Mouse (Mus musculus) midbrain, embryonic 10.5 days (tissue): ENCODE data around the gene Nacc2. TPM values are rescaled to one million over a fixed set of nuclear protein-coding genes. Genes with fewer than 3 reads are reported as not detected.

ENCODE experiments used
- DNase-seq: peaks from one replicate; pipeline ENCODE4 v3.0.0-alpha.2; 2017; ENCODE audit warnings: low spot score
- H3K27ac ChIP-seq: fragments of 300-500 bp; sonication (generic); replicated peaks from 2 replicates; pipeline ENCODE4 v1.5.1; 2016; ENCODE audit warnings: mild to moderate bottlenecking
- H3K27me3 ChIP-seq: fragments of 300-500 bp; sonication (generic); 2 replicates; pipeline ENCODE4 v1.6.1; 2016; ENCODE audit warnings: low read depth, mild to moderate bottlenecking; ENCODE audit not compliant: poor library complexity, severe bottlenecking
- H3K36me3 ChIP-seq: fragments of 300-500 bp; sonication (generic); 2 replicates; pipeline ENCODE4 v1.6.1; 2016; ENCODE audit warnings: mild to moderate bottlenecking, moderate library complexity
- H3K4me1 ChIP-seq: fragments of 300-500 bp; sonication (generic); 2 replicates; pipeline ENCODE4 v1.6.1; 2016
- H3K4me3 ChIP-seq: fragments of 300-500 bp; sonication (generic); 2 replicates; pipeline ENCODE4 v1.5.1; 2016; ENCODE audit warnings: mild to moderate bottlenecking, moderate library complexity
- H3K9me3 ChIP-seq: fragments of 300-500 bp; sonication (generic); replicated peaks from 2 replicates; pipeline ENCODE4 v1.6.1; 2016; ENCODE audit warnings: mild to moderate bottlenecking
- WGBS: fragments of 180-500 bp; shearing (Covaris S2); methylation state at CpG from one replicate; pipeline ENCODE4 v1.1.7; 2016; 5-methylcytosine and 5-hydroxymethylcytosine counted together
- polyA plus RNA-seq: library from polyadenylated mRNA; unstranded; fragments of >200 nt; fragmentation: Nextera tagmentation; extraction: Ambion mirVana; gene quantifications from 2 replicates; pipeline ENCODE4 v1.2.1, GENCODE M21; 2016

The Nacc2 gene
- polyA plus RNA-seq = 4.3 and 5.6 TPM in 2 replicates

- no peak for DNase-seq
- Histone ChIP-seq H3K4me3 (peak within 1 kb of the TSS; percentile 83), H3K4me1 (peaks cover 32% of the 10 kb centered on the region), H3K36me3 (no peaks in the 10 kb centered on the region), H3K27ac (peak within 1 kb of the TSS; percentile 70), H3K27me3 (peaks cover 71% of the 10 kb centered on the region), H3K9me3 (no peaks in the 10 kb centered on the region)
- WGBS = 26% methylated on average over 9 of the region's 9 CpGs
Observed at GRCm38 (mm10) chr2:26123079-26123648, at the start of gene Nacc2. Gene Nacc2, minus strand, starts transcription at chr2:26123220.

- no peaks in the 10 kb centered on the region for H3K9me3 ChIP-seq
- peaks cover 55% of the 10 kb centered on the region for H3K4me1 ChIP-seq
- H3K27ac ChIP-seq = no peak overlapping the region
- WGBS = 79% methylated on average over 2 of the region's 2 CpGs
- H3K36me3 ChIP-seq = no peaks in the 10 kb centered on the region
- H3K27me3 ChIP-seq = peaks cover 16% of the 10 kb centered on the region; the same call in 1 of the 2 replicates
- DNase-seq = no peak
- no peak overlapping the region for H3K4me3 ChIP-seq
Observed at GRCm38 (mm10) chr2:26172166-26172565, 49.1 kb upstream of the Nacc2 start.

- H3K4me1 ChIP-seq = peaks cover 37% of the 10 kb centered on the region
- H3K27ac ChIP-seq = peak overlapping the region; percentile 0; the same call in 1 of the 2 replicates
- DNase-seq = no peak
- H3K27me3 ChIP-seq = peaks cover 16% of the 10 kb centered on the region; the same call in 1 of the 2 replicates
- H3K36me3 ChIP-seq = no peaks in the 10 kb centered on the region
- 67% methylated on average over 2 of the region's 2 CpGs for WGBS
- H3K4me3 ChIP-seq = no peak overlapping the region
- H3K9me3 ChIP-seq = no peaks in the 10 kb centered on the region
Observed at GRCm38 (mm10) chr2:26170376-26170775, 47.4 kb upstream of the Nacc2 start.

GRCm38 (mm10) chr2:26168843-26169579, 46.0 kb upstream of the Nacc2 start:
- DNase-seq = peak; percentile 34
- H3K27ac ChIP-seq = peak overlapping the region; percentile 69
- peaks cover 32% of the 10 kb centered on the region for H3K4me1 ChIP-seq
- WGBS = 40% methylated on average over 11 of the region's 11 CpGs
- H3K27me3 ChIP-seq = peaks cover 16% of the 10 kb centered on the region; the same call in 1 of the 2 replicates
- no peaks in the 10 kb centered on the region for H3K9me3 ChIP-seq
- no peak overlapping the region for H3K4me3 ChIP-seq
- H3K36me3 ChIP-seq = no peaks in the 10 kb centered on the region

- H3K27ac ChIP-seq = no peak overlapping the region
- H3K4me3 ChIP-seq = no peak overlapping the region
- no peaks in the 10 kb centered on the region for H3K9me3 ChIP-seq
- peaks cover 41% of the 10 kb centered on the region for H3K4me1 ChIP-seq
- no peaks in the 10 kb centered on the region for H3K36me3 ChIP-seq
- WGBS = 89% methylated on average over 3 of the region's 3 CpGs
- DNase-seq = no peak
- peaks cover 16% of the 10 kb centered on the region; the same call in 1 of the 2 replicates for H3K27me3 ChIP-seq
Observed at GRCm38 (mm10) chr2:26166890-26167289, 43.9 kb upstream of the Nacc2 start.

GRCm38 (mm10) chr2:26158064-26158463, 35.0 kb upstream of the Nacc2 start:
- no peak for DNase-seq
- H3K9me3 ChIP-seq = no peaks in the 10 kb centered on the region
- WGBS = 85% methylated on average over 9 of the region's 9 CpGs

GRCm38 (mm10) chr2:26156191-26156977, 33.4 kb upstream of the Nacc2 start:
- Histone ChIP-seq H3K9me3 (no peaks in the 10 kb centered on the region), H3K4me1 (peaks cover 16% of the 10 kb centered on the region), H3K27me3 (no peaks in the 10 kb centered on the region), H3K27ac (no peak overlapping the region), H3K36me3 (no peaks in the 10 kb centered on the region), H3K4me3 (no peak overlapping the region)
- no peak for DNase-seq
- WGBS = 79% methylated on average over 10 of the region's 10 CpGs

More at GRCm38 (mm10) chr2:26158064-26158463, 35.0 kb upstream of the Nacc2 start:
- no peaks in the 10 kb centered on the region for H3K27me3 ChIP-seq
- no peak overlapping the region; the same call in 1 of the 2 replicates for H3K27ac ChIP-seq
- H3K4me3 ChIP-seq = no peak overlapping the region
- no peaks in the 10 kb centered on the region for H3K36me3 ChIP-seq
- peaks cover 18% of the 10 kb centered on the region for H3K4me1 ChIP-seq

GRCm38 (mm10) chr2:26155737-26156136, 32.7 kb upstream of the Nacc2 start:
- Histone ChIP-seq H3K27me3 (no peaks in the 10 kb centered on the region), H3K36me3 (no peaks in the 10 kb centered on the region), H3K9me3 (no peaks in the 10 kb centered on the region), H3K4me1 (peaks cover 16% of the 10 kb centered on the region), H3K27ac (no peak overlapping the region), H3K4me3 (no peak overlapping the region)
- no peak for DNase-seq
- WGBS = 74% methylated on average over 3 of the region's 3 CpGs

GRCm38 (mm10) chr2:26154586-26154985, 31.6 kb upstream of the Nacc2 start:
- Histone ChIP-seq H3K27me3 (no peaks in the 10 kb centered on the region), H3K36me3 (no peaks in the 10 kb centered on the region), H3K27ac (no peak overlapping the region), H3K4me1 (peaks cover 16% of the 10 kb centered on the region), H3K9me3 (no peaks in the 10 kb centered on the region), H3K4me3 (no peak overlapping the region)
- WGBS = 70% methylated on average over 5 of the region's 5 CpGs
- DNase-seq = no peak

- no peak overlapping the region for H3K27ac ChIP-seq
- no peaks in the 10 kb centered on the region for H3K27me3 ChIP-seq
- H3K9me3 ChIP-seq = no peaks in the 10 kb centered on the region
- peaks cover 16% of the 10 kb centered on the region for H3K4me1 ChIP-seq
- 4% methylated on average over 4 of the region's 4 CpGs for WGBS
- H3K4me3 ChIP-seq = no peak overlapping the region
- H3K36me3 ChIP-seq = no peaks in the 10 kb centered on the region
- DNase-seq = peak; percentile 40
Observed at GRCm38 (mm10) chr2:26153909-26154340, 30.9 kb upstream of the Nacc2 start.

- WGBS = 34% methylated on average over 4 of the region's 4 CpGs
Observed at GRCm38 (mm10) chr2:26153295-26153694, 30.3 kb upstream of the Nacc2 start.

GRCm38 (mm10) chr2:26147706-26148370, 24.8 kb upstream of the Nacc2 start:
- H3K36me3 ChIP-seq = no peaks in the 10 kb centered on the region
- peaks cover 4% of the 10 kb centered on the region; the same call in 1 of the 2 replicates for H3K4me1 ChIP-seq
- no peaks in the 10 kb centered on the region for H3K9me3 ChIP-seq
- H3K4me3 ChIP-seq = no peak overlapping the region
- DNase-seq = no peak
- no peaks in the 10 kb centered on the region for H3K27me3 ChIP-seq
- no peak overlapping the region for H3K27ac ChIP-seq
- WGBS = 74% methylated on average over 7 of the region's 7 CpGs

More at GRCm38 (mm10) chr2:26153295-26153694, 30.3 kb upstream of the Nacc2 start:
- H3K4me1 ChIP-seq = peaks cover 16% of the 10 kb centered on the region
- no peaks in the 10 kb centered on the region for H3K27me3 ChIP-seq
- no peak overlapping the region for H3K4me3 ChIP-seq
- no peaks in the 10 kb centered on the region for H3K36me3 ChIP-seq
- no peak overlapping the region for H3K27ac ChIP-seq
- H3K9me3 ChIP-seq = no peaks in the 10 kb centered on the region
- peak; percentile 57 for DNase-seq
